Mouse (Mus musculus) erythroblast, embryonic 14.5 days (primary cell): ENCODE results near the gene Cfap97d1.

Experiments used
- GATA1 ChIP-seq: IDR thresholded peaks from 2 replicates; pipeline ENCODE4 v1.6.1; 2012; ENCODE audit warnings: low read length, inconsistent platforms, mixed read lengths
- TAL1 ChIP-seq: IDR thresholded peaks from 3 replicates; pipeline ENCODE4 v1.6.1; 2012; ENCODE audit warnings: low read length, inconsistent platforms, mixed read lengths

- no peak for TF ChIP-seq GATA1
- no peak for TF ChIP-seq TAL1
Measured at GRCm38 (mm10) chr11:102026694-102027360, 42.7 kb downstream of the Cfap97d1 start.
